Comparison of ENCODE assay signal across 7 mouse cellular contexts in genomic region chrX:85084237-85085153, GRCm38 (mm10).
A peak's percentile ranks its signal among the peaks of the same experiment; 100 is the strongest.
DNase-seq lines count a peak whose midpoint lies in the region; ATAC-seq and TF ChIP-seq lines count a peak whose summit lies in the region.

No protein-coding gene starts in this region.

- H3K27me3 ChIP-seq in stomach, postnatal 0 days (ENCODE audit: control insufficient read depth, insufficient read depth, low read length), result no peaks in the 10 kb centered on the region

- H3K36me3 ChIP-seq in stomach, postnatal 0 days (ENCODE audit: control insufficient read depth, insufficient read depth, low read length), result no peaks in the 10 kb centered on the region

- H3K27ac ChIP-seq in left cerebral cortex, adult 2 months, result peak overlapping the region; percentile 12; the same call in 1 of the 2 replicates
- H3K27ac ChIP-seq in stomach, postnatal 0 days (replicated peaks), result 0 out of 2 replicates have a peak overlapping the region, but pooled peaks have one; percentile 24

- H3K4me2 ChIP-seq in stomach, postnatal 0 days (replicated peaks; ENCODE audit: low read depth), result no peak overlapping the region

- ATAC-seq in stomach, postnatal 0 days (ENCODE audit: low FRiP score, low TSS enrichment), result peak; percentile 45; the same call in 1 of the 2 replicates

- TF ChIP-seq EP300 in stomach, postnatal 0 days (optimal IDR thresholded peaks at IDR 0.05), result no peak

- peak; percentile 2 for DNase-seq in ovary, adult 18-20 months (ENCODE audit: low spot score)
- no peak for DNase-seq in ovary, postnatal 10 days (ENCODE audit: low spot score)
- peak; percentile 14 for DNase-seq in gastrocnemius, postnatal 14 days
- DNase-seq in left cerebral cortex, adult 2 months (ENCODE audit: extremely low spot score in 1 of 2, low spot score in 2 of 2), result no peak
- no peak for DNase-seq in stomach, postnatal 0 days (ENCODE audit: low spot score)
- no peak for DNase-seq in spleen, adult 12 weeks (ENCODE audit: low spot score)
- no peak for DNase-seq in B cell, adult 2 months

- TF ChIP-seq CTCF in left cerebral cortex, adult 2 months (IDR thresholded peaks at IDR 0.05), result no peak
- no peak for TF ChIP-seq CTCF in stomach, postnatal 0 days (IDR thresholded peaks at IDR 0.05; ENCODE audit: low read depth)

- H3K4me1 ChIP-seq in stomach, postnatal 0 days (replicated peaks; ENCODE audit: control insufficient read depth, insufficient read depth), result no peaks in the 10 kb centered on the region

- no peak overlapping the region for H3K9ac ChIP-seq in stomach, postnatal 0 days (ENCODE audit: low read length)

- WGBS in stomach, postnatal 0 days, result 42% methylated on average over 8 of the region's 8 CpGs

- no peaks in the 10 kb centered on the region for H3K9me3 ChIP-seq in stomach, postnatal 0 days (ENCODE audit: control insufficient read depth, low read length)

- intact Hi-C loops in gastrocnemius, postnatal 14 days (cut with DNase I; ENCODE audit: low total_unique reads), result no loop called here
- intact Hi-C loops in left cerebral cortex, adult 2 months (cut with DNase I), result loop anchor here (2.0 kb wide), 1 partner anchor 36 kb away; no protein-coding TSS in a partner anchor

- H3K4me3 ChIP-seq in left cerebral cortex, adult 2 months, result no peak overlapping the region
- no peak overlapping the region for H3K4me3 ChIP-seq in stomach, postnatal 0 days (ENCODE audit: low read depth, low read length)

Comparison
In these comparisons a context has a peak if more than half of its experiments do, and no peak if none do; other contexts are left out.
1. DNase-seq: peak in ovary, adult 18-20 months (single experiment) and gastrocnemius, postnatal 14 days (single experiment); none in ovary, postnatal 10 days (single experiment), left cerebral cortex, adult 2 months (0 of 2), stomach, postnatal 0 days (single experiment), spleen, adult 12 weeks (single experiment) and B cell, adult 2 months (0 of 2).